Mouse (Mus musculus): ENCODE measurements at regions not wholly inside any gene's neighbourhood (a gene's known extent, or its start where the extent isn't known, plus 50 kb on each side); places are given as distances from the start of the nearest gene placed in this dataset.

GRCm38 (mm10) chr5:43050961-43051517, 181.9 kb upstream of the Cpeb2 start:
- TF ChIP-seq POLR2A (IDR thresholded peaks at IDR 0.05; ENCODE audit: low read depth, low read length), result no peak
- TF ChIP-seq CTCF (IDR thresholded peaks at IDR 0.05; ENCODE audit: borderline replicate concordance, insufficient read depth, low read length), result no peak

Data from embryonic fibroblast, embryonic 13.5 days (primary cell).